Mouse (Mus musculus) cerebellum, postnatal 25 days (tissue): ENCODE data around the gene 1700010B08Rik.
"Not testable (repeated sequence)": the region's sequence is repeated elsewhere in the genome, so short reads cannot be mapped to it uniquely, and the experiment has no call there.

Experiments
- DNase-seq, 2 experiments: peaks; one replicate each; pipeline ENCODE4 v3.0.0; 2021; ENCODE audit warnings: mixed read lengths in 2 of 2

Gene 1700010B08Rik

DNA sequence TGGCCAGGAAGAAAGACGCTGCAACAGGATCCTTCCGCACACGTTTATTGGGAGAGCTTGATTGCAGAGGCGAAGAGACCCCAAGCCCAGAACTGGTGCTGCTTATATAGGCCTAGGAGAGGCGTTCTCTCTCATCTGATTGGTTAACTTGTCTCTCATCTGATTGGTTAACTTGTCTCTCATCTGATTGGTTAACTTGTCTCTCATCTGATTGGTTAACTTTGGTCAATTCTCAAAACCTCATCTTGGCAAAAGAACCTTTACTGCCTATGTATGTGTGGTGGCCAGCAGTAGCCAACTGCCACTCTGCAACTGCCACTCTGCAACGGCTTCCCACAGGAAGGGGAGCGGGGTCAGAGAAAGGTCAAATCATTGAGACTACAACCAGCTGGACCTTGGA, at the start of gene 1700010B08Rik:
Gene 1700010B08Rik (plus strand): TSS at position 301 of the 400 bp plus-strand sequence.
- DNase-seq = not testable (repeated sequence)

DNA sequence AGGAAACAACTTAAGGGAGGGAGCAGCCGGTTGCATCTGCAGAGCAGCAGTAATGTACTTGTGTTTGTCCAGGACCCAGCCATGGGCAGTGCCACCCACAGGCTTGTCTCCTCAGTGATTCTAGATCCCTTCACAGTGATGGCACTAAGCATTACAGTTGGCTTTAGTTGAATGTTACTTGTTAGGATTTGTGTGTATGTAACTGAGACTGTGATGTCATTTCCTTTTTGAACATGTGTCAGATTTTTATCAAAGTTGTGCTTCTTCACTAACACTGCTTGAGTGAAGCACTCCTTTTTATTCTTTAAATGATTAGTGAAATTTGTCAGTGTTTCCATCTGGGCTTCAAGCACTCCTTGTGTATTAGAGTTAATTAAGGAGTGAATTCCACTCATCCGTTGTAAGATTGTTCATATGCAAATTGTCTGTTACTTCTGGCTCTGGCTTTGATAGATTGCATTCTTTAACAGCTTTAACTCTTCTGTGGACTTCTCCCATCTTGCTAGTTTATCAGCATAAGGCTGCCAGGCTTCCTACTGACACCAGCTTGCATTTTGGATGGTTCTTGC, 46.8 kb upstream of the 1700010B08Rik start:
- DNase-seq = no peak

- no peak for DNase-seq
Observed at GRCm38 (mm10) chr2:173673469-173673868, 45.7 kb upstream of the 1700010B08Rik start.

GRCm38 (mm10) chr2:173678593-173678992, 40.6 kb upstream of the 1700010B08Rik start:
- DNase-seq = no peak

DNA sequence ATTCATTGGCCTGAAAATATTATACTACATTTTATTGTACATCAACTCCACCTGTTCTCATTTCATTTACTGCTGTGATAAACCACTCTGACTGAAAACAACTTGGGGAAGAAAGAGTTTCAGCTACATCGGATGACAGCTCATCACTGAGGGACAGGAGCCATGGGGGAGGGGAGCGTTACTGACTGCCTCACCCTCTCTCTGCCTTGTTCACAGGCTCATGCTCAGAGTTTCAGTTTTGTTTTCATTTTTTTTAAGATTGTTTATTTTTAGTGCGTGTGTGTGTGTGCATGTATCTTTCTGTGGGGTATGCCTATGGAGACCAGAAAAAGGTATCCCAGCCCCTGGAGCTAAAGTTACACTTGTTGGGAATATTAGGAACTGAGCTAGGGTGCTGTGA, 40.0 kb upstream of the 1700010B08Rik start:
- DNase-seq = no peak

GRCm38 (mm10) chr2:173680153-173680552, 39.1 kb upstream of the 1700010B08Rik start:
- DNase-seq = no peak

DNA sequence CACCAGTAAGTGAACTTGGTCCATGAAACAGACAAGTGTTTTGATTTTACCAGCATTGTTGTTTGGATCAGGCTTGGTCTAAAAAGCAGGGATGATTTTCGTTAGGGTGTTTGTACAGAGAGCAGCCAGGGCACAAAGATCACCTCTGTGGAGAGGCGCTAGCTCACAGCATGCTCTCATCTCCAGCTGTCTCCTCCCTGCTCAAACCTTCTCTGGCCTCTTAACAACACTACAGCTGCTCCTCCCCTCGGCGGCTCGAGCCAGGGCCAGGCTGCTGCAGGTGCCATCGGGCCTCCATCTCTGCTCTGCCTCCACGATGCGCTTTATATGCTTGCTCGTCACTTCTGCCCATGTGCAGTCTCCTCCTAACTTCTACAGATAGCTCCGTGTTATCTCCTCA, 36.4 kb upstream of the 1700010B08Rik start:
- DNase-seq = no peak

- DNase-seq = no peak
Observed at GRCm38 (mm10) chr2:173685781-173686361, 33.3 kb upstream of the 1700010B08Rik start.

- no peak for DNase-seq
Observed at GRCm38 (mm10) chr2:173687363-173687762, 31.9 kb upstream of the 1700010B08Rik start.

- no peak for DNase-seq
Observed at GRCm38 (mm10) chr2:173689835-173690234, 29.4 kb upstream of the 1700010B08Rik start.

- DNase-seq = no peak
Observed at GRCm38 (mm10) chr2:173691748-173692147, 27.5 kb upstream of the 1700010B08Rik start.

DNA sequence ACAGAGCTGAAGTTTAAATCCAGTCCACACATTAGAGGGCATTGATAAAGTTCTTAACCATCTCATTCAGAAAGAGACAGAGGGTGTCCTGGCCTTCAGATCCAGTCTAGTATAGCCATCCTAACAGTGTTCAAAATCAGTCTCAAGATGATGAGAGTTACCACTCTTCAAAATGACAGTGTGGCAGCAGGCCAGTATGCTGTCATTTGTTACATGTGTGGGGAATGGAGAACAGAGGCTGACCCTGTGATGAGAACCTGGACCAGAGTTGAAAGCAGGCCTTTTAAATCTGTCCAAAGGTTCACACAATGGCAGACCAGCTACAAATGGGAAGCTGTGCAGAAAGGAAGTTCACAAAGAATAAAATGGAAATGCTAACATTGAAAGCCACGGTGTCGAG, 26.5 kb upstream of the 1700010B08Rik start:
- no peak for DNase-seq

DNA sequence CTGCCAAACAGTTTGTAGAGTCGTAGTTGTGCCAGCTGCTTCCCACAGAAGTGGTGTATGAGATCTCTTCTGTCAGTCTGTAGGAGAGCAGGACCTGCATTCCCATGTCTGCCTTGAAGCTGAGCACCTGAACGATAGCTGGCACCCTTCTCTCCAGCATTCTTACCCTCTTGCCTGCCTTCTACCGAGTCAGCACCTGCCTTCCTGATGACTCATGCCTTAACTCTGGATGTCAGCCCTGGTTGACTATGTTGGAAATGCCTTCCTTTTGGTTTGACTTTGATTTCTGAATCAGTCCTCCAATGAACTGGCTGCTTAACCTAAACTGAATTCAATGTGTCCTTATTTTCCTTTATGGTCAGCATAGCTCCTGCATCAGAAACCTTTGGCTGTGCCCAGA, 20.4 kb upstream of the 1700010B08Rik start:
- no peak for DNase-seq

GRCm38 (mm10) chr2:173702096-173702866, 16.9 kb upstream of the 1700010B08Rik start:
- DNase-seq = peak in 1 of 2 experiments; percentile 39

GRCm38 (mm10) chr2:173702867-173703237, 16.4 kb upstream of the 1700010B08Rik start:
- DNase-seq = no peak

DNA sequence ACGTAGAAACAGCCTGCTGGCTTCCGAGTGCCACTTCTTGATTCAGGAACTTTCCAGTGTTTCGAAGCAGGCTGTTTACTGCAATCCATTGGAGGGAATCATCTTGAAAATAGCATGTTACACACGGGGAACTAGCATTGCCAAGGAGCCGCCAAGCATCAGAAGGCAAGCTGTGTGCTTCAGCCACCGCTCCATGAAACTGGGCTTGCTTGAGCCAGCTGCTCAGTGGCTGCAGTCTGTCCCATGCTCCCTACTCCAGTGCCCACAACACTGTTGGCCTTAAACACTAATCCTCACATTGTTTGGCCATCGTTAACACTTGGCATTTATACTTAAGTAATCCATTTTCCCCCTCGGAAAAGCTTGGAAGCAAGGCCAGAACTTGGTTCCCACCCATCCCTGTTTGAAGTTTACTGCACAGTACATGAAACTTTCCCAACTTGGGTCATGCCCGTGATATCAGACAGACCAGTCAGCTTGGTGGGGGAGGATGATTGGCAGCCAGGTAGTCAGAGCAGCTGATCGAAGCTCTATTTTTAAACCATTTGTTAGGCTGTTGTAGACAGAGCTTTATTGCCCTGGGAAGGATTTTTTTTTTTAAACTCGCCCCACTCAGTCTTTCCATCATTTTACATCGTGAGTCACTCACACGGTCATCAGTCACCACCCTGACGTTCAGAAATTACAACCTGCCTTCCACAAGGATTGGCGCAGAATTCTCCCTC, 13.2 kb upstream of the 1700010B08Rik start:
- no peak for DNase-seq

DNA sequence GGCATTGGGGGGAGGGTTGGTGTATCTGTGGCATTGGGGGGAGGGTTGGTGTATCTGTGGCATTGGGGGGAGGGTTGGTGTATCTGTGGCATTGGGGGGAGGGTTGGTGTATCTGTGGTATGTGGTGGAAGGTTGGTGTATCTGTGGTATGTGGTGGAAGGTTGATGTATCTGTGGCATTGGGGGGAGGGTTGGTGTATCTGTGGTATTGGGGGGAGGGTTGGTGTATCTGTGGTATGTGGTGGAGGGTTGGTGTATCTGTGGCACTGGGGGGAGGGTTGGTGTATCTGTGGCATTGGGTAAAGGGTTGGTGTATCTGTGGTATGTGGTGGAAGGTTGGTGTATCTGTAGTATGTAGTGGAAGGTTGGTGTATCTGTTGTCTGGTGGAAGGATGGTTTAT, 11.6 kb upstream of the 1700010B08Rik start:
- not testable (repeated sequence) for DNase-seq

- no peak for DNase-seq
Observed at GRCm38 (mm10) chr2:173710193-173710592, 9.0 kb upstream of the 1700010B08Rik start.

- DNase-seq = no peak
Observed at GRCm38 (mm10) chr2:173712656-173713055, 6.6 kb upstream of the 1700010B08Rik start.

DNA sequence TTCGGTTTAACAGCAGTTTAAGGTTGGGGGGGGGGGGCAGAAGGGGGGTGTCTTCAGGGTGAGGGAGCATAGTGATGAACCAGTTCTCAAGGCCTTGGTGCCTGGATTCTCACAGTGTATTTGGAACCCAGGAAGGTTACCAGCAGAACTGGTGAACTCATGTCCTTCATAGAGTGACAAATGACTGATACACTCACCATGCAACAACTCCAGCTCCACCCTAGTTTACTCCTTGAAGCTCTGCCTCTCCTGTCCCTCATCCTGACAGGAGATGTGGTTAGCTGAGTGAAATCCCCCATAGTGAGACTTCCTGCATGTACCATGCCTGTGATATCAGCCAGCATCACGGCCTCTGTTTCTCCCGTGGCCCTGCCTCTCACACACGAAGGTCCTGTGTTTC, 6.0 kb upstream of the 1700010B08Rik start:
- DNase-seq = no peak

DNA sequence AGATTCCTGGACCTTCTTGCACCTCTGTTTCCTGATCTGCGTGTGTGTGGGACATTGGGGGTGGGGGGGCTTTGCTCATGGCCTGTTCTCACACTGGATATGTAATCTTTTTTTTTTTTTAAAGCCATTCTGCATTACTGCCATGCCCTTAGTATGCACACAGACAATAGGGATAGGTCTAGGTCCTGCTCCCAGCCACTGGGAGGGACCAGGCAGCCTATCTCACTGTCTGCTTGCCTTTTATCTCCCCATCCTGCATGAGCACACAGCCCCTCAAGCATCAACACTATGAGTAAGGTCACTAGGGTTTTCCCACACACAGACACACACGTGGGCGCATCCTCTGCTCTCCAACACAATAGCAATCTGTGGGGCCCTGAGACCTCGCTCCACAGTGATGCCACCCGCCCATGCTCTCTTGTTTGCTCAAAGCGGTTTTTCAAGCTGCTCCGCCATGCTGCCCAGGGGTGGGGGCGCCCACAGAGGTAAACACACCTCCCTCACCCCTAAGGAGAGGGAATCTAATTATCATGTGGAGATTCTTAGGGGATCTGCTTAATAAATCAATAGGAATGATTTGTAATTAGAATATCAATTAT, 4.5 kb upstream of the 1700010B08Rik start:
- no peak for DNase-seq

GRCm38 (mm10) chr2:173716966-173717365, 2.2 kb upstream of the 1700010B08Rik start:
- DNase-seq = no peak

- DNase-seq = no peak
Observed at GRCm38 (mm10) chr2:173722251-173722857, 3.1 kb downstream of the 1700010B08Rik start.
